Mouse (Mus musculus): ENCODE measurements at regions not wholly inside any gene's neighbourhood (a gene's known extent, or its start where the extent isn't known, plus 50 kb on each side); places are given as distances from the start of the nearest gene placed in this dataset.

DNA sequence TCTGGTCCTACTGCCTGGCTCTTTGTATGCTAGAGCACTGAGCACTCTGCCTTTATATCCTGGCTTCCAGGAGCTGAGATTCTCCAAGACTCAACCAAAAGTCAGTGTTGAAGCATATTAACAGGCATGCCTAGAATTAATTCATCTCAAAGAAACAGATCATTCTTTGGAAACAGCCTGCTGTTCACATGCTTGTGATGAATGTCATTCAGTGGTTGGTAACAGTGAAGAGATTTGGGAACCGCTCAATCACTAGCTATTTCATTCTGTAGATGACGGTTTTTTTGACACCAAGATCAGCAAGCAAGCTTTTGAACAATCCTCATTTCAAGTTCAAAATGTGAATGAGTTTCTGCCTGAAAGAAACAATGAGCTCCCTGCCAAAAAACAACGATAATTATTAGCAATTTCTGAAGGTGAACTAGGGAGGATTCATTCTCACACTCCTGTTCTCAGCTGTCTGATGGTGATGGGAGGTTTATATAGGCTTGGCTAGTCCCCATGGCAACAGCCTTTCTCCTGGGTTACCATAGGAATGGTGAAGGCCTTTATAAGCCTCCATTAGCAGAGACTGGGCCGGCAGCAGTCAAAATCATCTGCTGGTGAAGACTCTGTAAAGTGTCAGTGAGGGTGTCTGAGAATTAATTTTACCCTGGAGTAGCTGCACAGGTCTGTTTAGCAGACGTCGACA, 272.6 kb upstream of the Nr4a3 start:
- H3K27me3 ChIP-seq (ENCODE audit: control insufficient read depth, insufficient read depth, low read length) = no peaks in the 10 kb centered on the region
- no peaks in the 10 kb centered on the region for H3K4me1 ChIP-seq (ENCODE audit: control insufficient read depth, insufficient read depth, low read length)
- no peak overlapping the region for H3K27ac ChIP-seq (replicated peaks; ENCODE audit: low read depth, low read length)
- H3K36me3 ChIP-seq (replicated peaks; ENCODE audit: control insufficient read depth, insufficient read depth, low read depth, low read length) = no peaks in the 10 kb centered on the region
- no peak overlapping the region for H3K4me3 ChIP-seq (ENCODE audit: low read depth, low read length)
- H3K9ac ChIP-seq (replicated peaks; ENCODE audit: low read length) = no peak overlapping the region
- WGBS = 88% methylated on average over 6 of the region's 6 CpGs
- DNase-seq (ENCODE audit: low spot score) (no peak), ATAC-seq (replicated peaks; ENCODE audit: insufficient number of reproducible peaks, low FRiP score, low TSS enrichment, low read depth) (no peak)
- no peaks in the 10 kb centered on the region for H3K9me3 ChIP-seq (replicated peaks; ENCODE audit: control insufficient read depth, low read length)
- H3K4me2 ChIP-seq (ENCODE audit: low read depth, low read length) = no peak overlapping the region

DNA sequence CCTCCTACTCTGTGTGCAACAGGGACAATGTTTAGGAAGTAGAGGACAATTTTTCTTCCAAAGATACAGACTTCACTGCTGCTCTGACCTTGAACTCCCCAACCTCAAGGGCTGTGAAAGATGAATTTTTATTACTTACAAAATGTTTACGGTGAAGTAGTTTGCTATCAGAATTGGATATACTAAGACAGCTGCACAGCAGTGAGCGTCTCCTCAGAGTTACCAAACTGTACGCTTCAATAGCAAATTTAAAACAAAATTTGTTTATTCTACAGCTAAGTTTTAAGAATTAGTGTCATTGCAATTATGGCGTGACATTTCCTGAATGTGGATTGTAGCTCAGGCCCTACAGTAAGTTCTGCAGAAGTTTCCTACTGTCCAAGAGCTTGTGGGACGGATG, 270.3 kb upstream of the Nr4a3 start:
- Histone ChIP-seq H3K36me3 (replicated peaks; ENCODE audit: control insufficient read depth, insufficient read depth, low read depth, low read length) (no peaks in the 10 kb centered on the region), H3K4me2 (ENCODE audit: low read depth, low read length) (no peak overlapping the region), H3K4me3 (ENCODE audit: low read depth, low read length) (no peak overlapping the region), H3K4me1 (ENCODE audit: control insufficient read depth, insufficient read depth, low read length) (no peaks in the 10 kb centered on the region), H3K9me3 (replicated peaks; ENCODE audit: control insufficient read depth, low read length) (no peaks in the 10 kb centered on the region), H3K27me3 (ENCODE audit: control insufficient read depth, insufficient read depth, low read length) (no peaks in the 10 kb centered on the region), H3K27ac (replicated peaks; ENCODE audit: low read depth, low read length) (no peak overlapping the region), H3K9ac (replicated peaks; ENCODE audit: low read length) (no peak overlapping the region)
- ATAC-seq (replicated peaks; ENCODE audit: insufficient number of reproducible peaks, low FRiP score, low TSS enrichment, low read depth) = no peak
- WGBS = 83% methylated on average over 5 of the region's 5 CpGs
- DNase-seq (ENCODE audit: low spot score) = no peak

DNA sequence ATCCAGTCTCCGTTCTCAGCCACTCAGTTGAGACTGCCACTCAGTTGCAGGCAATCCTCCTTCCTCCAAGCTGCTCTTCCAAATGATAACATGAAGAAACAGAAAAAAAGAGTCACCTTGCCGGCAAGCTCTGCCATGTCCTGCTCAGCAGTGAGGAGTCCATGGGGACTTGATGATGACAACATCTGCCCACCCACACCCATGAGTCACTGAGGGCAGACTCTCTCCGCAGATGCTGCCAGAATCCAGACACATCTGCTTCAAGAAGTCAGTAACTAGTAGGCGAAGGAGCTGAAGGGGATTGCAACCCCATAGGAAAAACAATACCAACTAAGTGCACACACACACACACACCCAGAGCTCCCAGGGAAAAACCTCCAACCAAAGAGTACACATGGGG, 263.9 kb upstream of the Nr4a3 start:
- no peak for ATAC-seq (replicated peaks; ENCODE audit: insufficient number of reproducible peaks, low FRiP score, low TSS enrichment, low read depth)
- Histone ChIP-seq H3K9me3 (replicated peaks; ENCODE audit: control insufficient read depth, low read length) (no peaks in the 10 kb centered on the region), H3K27ac (replicated peaks; ENCODE audit: low read depth, low read length) (no peak overlapping the region), H3K27me3 (ENCODE audit: control insufficient read depth, insufficient read depth, low read length) (no peaks in the 10 kb centered on the region), H3K4me2 (ENCODE audit: low read depth, low read length) (no peak overlapping the region), H3K4me1 (ENCODE audit: control insufficient read depth, insufficient read depth, low read length) (no peaks in the 10 kb centered on the region), H3K9ac (replicated peaks; ENCODE audit: low read length) (no peak overlapping the region), H3K4me3 (ENCODE audit: low read depth, low read length) (no peak overlapping the region), H3K36me3 (replicated peaks; ENCODE audit: control insufficient read depth, insufficient read depth, low read depth, low read length) (no peaks in the 10 kb centered on the region)
- 90% methylated on average over 4 of the region's 4 CpGs for WGBS
- DNase-seq (ENCODE audit: low spot score) = no peak

- Histone ChIP-seq H3K27me3 (ENCODE audit: control insufficient read depth, insufficient read depth, low read length) (no peaks in the 10 kb centered on the region), H3K4me3 (ENCODE audit: low read depth, low read length) (no peak overlapping the region), H3K4me2 (ENCODE audit: low read depth, low read length) (no peak overlapping the region), H3K9me3 (replicated peaks; ENCODE audit: control insufficient read depth, low read length) (no peaks in the 10 kb centered on the region), H3K4me1 (ENCODE audit: control insufficient read depth, insufficient read depth, low read length) (no peaks in the 10 kb centered on the region), H3K36me3 (replicated peaks; ENCODE audit: control insufficient read depth, insufficient read depth, low read depth, low read length) (no peaks in the 10 kb centered on the region), H3K9ac (replicated peaks; ENCODE audit: low read length) (no peak overlapping the region), H3K27ac (replicated peaks; ENCODE audit: low read depth, low read length) (no peak overlapping the region)
- ATAC-seq (replicated peaks; ENCODE audit: insufficient number of reproducible peaks, low FRiP score, low TSS enrichment, low read depth) (no peak), DNase-seq (ENCODE audit: low spot score) (no peak)
- 82% methylated on average over 4 of the region's 4 CpGs for WGBS
Measured at GRCm38 (mm10) chr4:47796977-47797376, 248.0 kb upstream of the Nr4a3 start.

GRCm38 (mm10) chr4:47799165-47799564, 245.8 kb upstream of the Nr4a3 start:
- H3K9ac ChIP-seq (replicated peaks; ENCODE audit: low read length) = no peak overlapping the region
- DNase-seq (ENCODE audit: low spot score) (no peak), ATAC-seq (replicated peaks; ENCODE audit: insufficient number of reproducible peaks, low FRiP score, low TSS enrichment, low read depth) (no peak)
- no peak overlapping the region for H3K4me3 ChIP-seq (ENCODE audit: low read depth, low read length)
- no peaks in the 10 kb centered on the region for H3K27me3 ChIP-seq (ENCODE audit: control insufficient read depth, insufficient read depth, low read length)
- H3K27ac ChIP-seq (replicated peaks; ENCODE audit: low read depth, low read length) = no peak overlapping the region
- WGBS = 93% methylated on average over 5 of the region's 5 CpGs
- no peak overlapping the region for H3K4me2 ChIP-seq (ENCODE audit: low read depth, low read length)
- no peaks in the 10 kb centered on the region for H3K9me3 ChIP-seq (replicated peaks; ENCODE audit: control insufficient read depth, low read length)
- H3K4me1 ChIP-seq (ENCODE audit: control insufficient read depth, insufficient read depth, low read length) = no peaks in the 10 kb centered on the region
- H3K36me3 ChIP-seq (replicated peaks; ENCODE audit: control insufficient read depth, insufficient read depth, low read depth, low read length) = no peaks in the 10 kb centered on the region

DNA sequence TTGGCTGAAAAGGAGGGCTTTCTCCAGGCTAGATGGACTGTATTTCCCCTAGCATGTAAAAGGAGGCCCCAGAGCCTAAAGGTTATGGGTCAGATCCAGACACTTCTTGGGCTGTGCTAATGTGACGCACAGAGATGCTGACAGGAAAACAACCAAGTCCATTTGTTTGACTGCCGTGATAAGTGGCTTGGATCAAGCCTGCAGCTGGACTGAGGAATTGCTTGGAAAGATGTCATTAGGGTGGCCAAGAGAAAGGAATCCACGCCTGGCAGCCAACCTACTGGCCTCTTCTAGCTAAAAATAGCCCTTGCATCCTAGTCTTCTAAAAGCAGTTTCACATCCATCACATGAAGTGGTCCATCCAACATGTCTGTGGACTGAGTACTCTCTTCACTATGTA, 241.8 kb upstream of the Nr4a3 start:
- Histone ChIP-seq H3K27me3 (ENCODE audit: control insufficient read depth, insufficient read depth, low read length) (no peaks in the 10 kb centered on the region), H3K4me1 (ENCODE audit: control insufficient read depth, insufficient read depth, low read length) (no peaks in the 10 kb centered on the region), H3K4me2 (ENCODE audit: low read depth, low read length) (no peak overlapping the region), H3K9me3 (replicated peaks; ENCODE audit: control insufficient read depth, low read length) (no peaks in the 10 kb centered on the region), H3K36me3 (replicated peaks; ENCODE audit: control insufficient read depth, insufficient read depth, low read depth, low read length) (no peaks in the 10 kb centered on the region), H3K4me3 (ENCODE audit: low read depth, low read length) (no peak overlapping the region), H3K9ac (replicated peaks; ENCODE audit: low read length) (no peak overlapping the region), H3K27ac (replicated peaks; ENCODE audit: low read depth, low read length) (no peak overlapping the region)
- DNase-seq (ENCODE audit: low spot score) (no peak), ATAC-seq (replicated peaks; ENCODE audit: insufficient number of reproducible peaks, low FRiP score, low TSS enrichment, low read depth) (no peak)
- 71% methylated on average over 3 of the region's 3 CpGs for WGBS

- WGBS = 5% methylated on average over 3 of the region's 3 CpGs
- H3K4me3 ChIP-seq (ENCODE audit: low read depth, low read length) = no peak overlapping the region
- H3K27ac ChIP-seq (replicated peaks; ENCODE audit: low read depth, low read length) = no peak overlapping the region
- no peaks in the 10 kb centered on the region for H3K4me1 ChIP-seq (ENCODE audit: control insufficient read depth, insufficient read depth, low read length)
- H3K4me2 ChIP-seq (ENCODE audit: low read depth, low read length) = no peak overlapping the region
- ATAC-seq (replicated peaks; ENCODE audit: insufficient number of reproducible peaks, low FRiP score, low TSS enrichment, low read depth) (no peak), DNase-seq (ENCODE audit: low spot score) (peak; percentile 8)
- H3K36me3 ChIP-seq (replicated peaks; ENCODE audit: control insufficient read depth, insufficient read depth, low read depth, low read length) = no peaks in the 10 kb centered on the region
- no peak overlapping the region for H3K9ac ChIP-seq (replicated peaks; ENCODE audit: low read length)
- no peaks in the 10 kb centered on the region for H3K9me3 ChIP-seq (replicated peaks; ENCODE audit: control insufficient read depth, low read length)
- no peaks in the 10 kb centered on the region for H3K27me3 ChIP-seq (ENCODE audit: control insufficient read depth, insufficient read depth, low read length)
Measured at GRCm38 (mm10) chr4:47807877-47808276, 237.1 kb upstream of the Nr4a3 start.

DNA sequence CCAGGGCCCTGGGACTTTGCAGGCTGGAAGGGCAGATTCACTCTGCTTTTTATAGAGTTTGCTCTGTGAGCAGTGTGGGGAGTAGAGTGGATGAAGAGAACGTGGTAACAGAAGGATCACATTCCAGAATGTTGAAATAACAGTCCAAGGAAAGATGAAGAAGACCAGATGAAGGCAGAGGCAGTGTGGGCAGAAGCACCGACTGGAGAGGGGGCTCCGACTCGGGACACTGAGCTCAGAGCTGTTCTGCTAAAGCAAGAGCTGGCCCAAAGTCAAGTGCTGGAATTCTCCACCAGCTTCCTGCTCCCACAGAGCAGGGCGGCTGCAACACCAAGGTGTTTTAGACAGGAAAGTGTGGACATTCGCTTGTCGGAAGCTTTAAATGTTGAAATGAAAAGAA, 230.9 kb upstream of the Nr4a3 start:
- no peak overlapping the region for H3K9ac ChIP-seq (replicated peaks; ENCODE audit: low read length)
- no peaks in the 10 kb centered on the region for H3K27me3 ChIP-seq (ENCODE audit: control insufficient read depth, insufficient read depth, low read length)
- no peak overlapping the region for H3K4me2 ChIP-seq (ENCODE audit: low read depth, low read length)
- WGBS = 75% methylated on average over 7 of the region's 7 CpGs
- ATAC-seq (replicated peaks; ENCODE audit: insufficient number of reproducible peaks, low FRiP score, low TSS enrichment, low read depth) = no peak
- no peak for DNase-seq (ENCODE audit: low spot score)
- no peak overlapping the region for H3K4me3 ChIP-seq (ENCODE audit: low read depth, low read length)
- no peaks in the 10 kb centered on the region for H3K9me3 ChIP-seq (replicated peaks; ENCODE audit: control insufficient read depth, low read length)
- no peak overlapping the region for H3K27ac ChIP-seq (replicated peaks; ENCODE audit: low read depth, low read length)
- no peaks in the 10 kb centered on the region for H3K4me1 ChIP-seq (ENCODE audit: control insufficient read depth, insufficient read depth, low read length)
- H3K36me3 ChIP-seq (replicated peaks; ENCODE audit: control insufficient read depth, insufficient read depth, low read depth, low read length) = no peaks in the 10 kb centered on the region

Data from embryonic facial prominence, embryonic 11.5 days (tissue).